Mouse (Mus musculus) heart, adult 2 months (tissue): ENCODE results near the gene Rffl.
A peak's percentile ranks its signal among the peaks of the same experiment; 100 is the strongest.

Experiments used
- CTCF ChIP-seq: fragments of 200-600 bp; IDR thresholded peaks from 2 replicates; pipeline ENCODE4 v1.8.1; 2022; ENCODE audit warnings: antibody characterized with exemption, mild to moderate bottlenecking, moderate library complexity
- EP300 ChIP-seq: fragments of 200-500 bp; IDR thresholded peaks from 2 replicates; pipeline ENCODE4 v1.6.1; 2011; ENCODE audit warnings: low read depth, low read length, control low read depth; ENCODE audit not compliant: insufficient read depth
- POLR2A ChIP-seq: fragments of 200-500 bp; IDR thresholded peaks from 2 replicates; pipeline ENCODE4 v1.6.1; 2011; ENCODE audit warnings: mild to moderate bottlenecking, low read depth, low read length, control low read depth; ENCODE audit not compliant: insufficient read depth

GRCm38 (mm10) chr11:82914711-82915352 is 43.8 kb upstream of the Rffl start:
- TF ChIP-seq POLR2A: 0 out of 2 replicates have a peak, but pooled peaks have one; percentile 1
- TF ChIP-seq CTCF: peak; percentile 97; the same call in 1 of the 2 replicates
- TF ChIP-seq EP300: peak; percentile 89
